Mouse (Mus musculus): ENCODE data around the gene Wfikkn1. TPM values are rescaled to one million over a fixed set of nuclear protein-coding genes. Genes with fewer than 3 reads are reported as not detected.

The Wfikkn1 gene
- polyA plus RNA-seq, 1 experiment from 2014 or later = 2.6 TPM

DNA sequence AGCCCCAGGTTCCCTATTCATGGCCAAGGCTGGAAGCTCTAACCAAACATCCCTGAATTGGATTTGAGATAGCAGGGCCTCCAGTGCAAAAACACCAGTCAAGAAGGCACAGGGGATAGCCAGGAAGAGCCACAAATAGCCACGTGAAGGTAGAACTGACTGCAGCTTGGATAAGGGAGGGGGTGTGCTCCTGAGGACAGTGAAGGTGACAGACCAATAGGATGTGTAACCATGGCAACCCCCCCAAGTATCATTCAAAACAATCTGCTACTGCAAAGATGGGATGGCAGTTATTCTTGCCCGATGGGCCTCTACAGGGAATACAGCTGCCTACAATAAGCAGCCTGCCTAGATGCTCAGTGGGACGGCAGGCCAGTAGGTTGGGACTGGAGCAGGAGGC, 43.1 kb downstream of the Wfikkn1 start:
- peak overlapping the region; percentile 77 for H3K4me3 ChIP-seq
- DNase-seq (ENCODE audit: low spot score) = no peak
- H3K9me3 ChIP-seq (replicated peaks) = no peaks in the 10 kb centered on the region
- WGBS = 61% methylated on average over 3 of the region's 3 CpGs
- no peaks in the 10 kb centered on the region for H3K27me3 ChIP-seq (ENCODE audit: low read depth, poor library complexity, severe bottlenecking)
- H3K27ac ChIP-seq = no peak overlapping the region
- H3K4me1 ChIP-seq = peaks cover 67% of the 10 kb centered on the region
- H3K36me3 ChIP-seq = peaks cover 75% of the 10 kb centered on the region

DNA sequence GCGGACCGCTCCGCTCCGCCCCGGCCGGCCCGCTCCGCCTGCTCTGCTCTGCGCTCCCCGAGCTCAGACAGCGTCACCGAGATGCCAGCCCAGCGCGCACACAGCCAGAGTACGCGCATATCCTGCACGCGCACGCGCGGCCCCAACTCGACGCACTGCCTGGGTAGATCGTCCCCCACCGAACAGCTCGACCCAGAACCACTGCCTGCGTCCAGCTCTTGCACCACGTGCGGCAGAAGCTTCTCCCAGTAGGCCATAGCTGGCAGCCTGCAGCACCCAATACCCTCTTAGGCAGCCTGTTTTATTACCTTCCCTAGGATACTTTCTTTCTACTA, 43.6 kb downstream of the Wfikkn1 start, which contains the start of gene Rhbdl1:
Gene Rhbdl1 (minus strand): TSS at position 220 of the 335 bp plus-strand sequence.
- peaks cover 71% of the 10 kb centered on the region for H3K36me3 ChIP-seq
- 2% methylated on average over 29 of the region's 29 CpGs for WGBS
- DNase-seq (ENCODE audit: low spot score) = peak; percentile 77
- no peaks in the 10 kb centered on the region for H3K9me3 ChIP-seq (replicated peaks)
- peaks cover 65% of the 10 kb centered on the region for H3K4me1 ChIP-seq
- H3K27me3 ChIP-seq (ENCODE audit: low read depth, poor library complexity, severe bottlenecking) = no peaks in the 10 kb centered on the region
- H3K27ac ChIP-seq = peak within 1 kb of the TSS; percentile 79
- peak within 1 kb of the TSS; percentile 77 for H3K4me3 ChIP-seq

GRCm38 (mm10) chr17:25836397-25837075, 44.1 kb downstream of the Wfikkn1 start:
- Histone ChIP-seq H3K36me3 (peaks cover 71% of the 10 kb centered on the region), H3K27me3 (ENCODE audit: low read depth, poor library complexity, severe bottlenecking) (no peaks in the 10 kb centered on the region), H3K9me3 (replicated peaks) (no peaks in the 10 kb centered on the region), H3K4me3 (peak overlapping the region; percentile 77), H3K27ac (peak overlapping the region; percentile 79), H3K4me1 (peaks cover 70% of the 10 kb centered on the region)
- no peak for DNase-seq (ENCODE audit: low spot score)
- 25% methylated on average over 23 of the region's 23 CpGs for WGBS

GRCm38 (mm10) chr17:25835816-25836215, 44.8 kb downstream of the Wfikkn1 start:
- peak overlapping the region; percentile 79; the same call in 1 of the 2 replicates for H3K27ac ChIP-seq
- H3K27me3 ChIP-seq (ENCODE audit: low read depth, poor library complexity, severe bottlenecking) = no peaks in the 10 kb centered on the region
- no peak for DNase-seq (ENCODE audit: low spot score)
- peaks cover 71% of the 10 kb centered on the region for H3K36me3 ChIP-seq
- 92% methylated on average over 16 of the region's 16 CpGs for WGBS
- H3K4me1 ChIP-seq = peaks cover 77% of the 10 kb centered on the region
- peak overlapping the region; percentile 77 for H3K4me3 ChIP-seq
- no peaks in the 10 kb centered on the region for H3K9me3 ChIP-seq (replicated peaks)

GRCm38 (mm10) chr17:25835301-25835700, 45.4 kb downstream of the Wfikkn1 start:
- H3K9me3 ChIP-seq (replicated peaks) = no peaks in the 10 kb centered on the region
- peak overlapping the region; percentile 77 for H3K4me3 ChIP-seq
- WGBS = 94% methylated on average over 7 of the region's 7 CpGs
- peaks cover 71% of the 10 kb centered on the region for H3K36me3 ChIP-seq
- H3K27ac ChIP-seq = no peak overlapping the region
- H3K27me3 ChIP-seq (ENCODE audit: low read depth, poor library complexity, severe bottlenecking) = no peaks in the 10 kb centered on the region
- H3K4me1 ChIP-seq = peaks cover 82% of the 10 kb centered on the region
- DNase-seq (ENCODE audit: low spot score) = no peak

DNA sequence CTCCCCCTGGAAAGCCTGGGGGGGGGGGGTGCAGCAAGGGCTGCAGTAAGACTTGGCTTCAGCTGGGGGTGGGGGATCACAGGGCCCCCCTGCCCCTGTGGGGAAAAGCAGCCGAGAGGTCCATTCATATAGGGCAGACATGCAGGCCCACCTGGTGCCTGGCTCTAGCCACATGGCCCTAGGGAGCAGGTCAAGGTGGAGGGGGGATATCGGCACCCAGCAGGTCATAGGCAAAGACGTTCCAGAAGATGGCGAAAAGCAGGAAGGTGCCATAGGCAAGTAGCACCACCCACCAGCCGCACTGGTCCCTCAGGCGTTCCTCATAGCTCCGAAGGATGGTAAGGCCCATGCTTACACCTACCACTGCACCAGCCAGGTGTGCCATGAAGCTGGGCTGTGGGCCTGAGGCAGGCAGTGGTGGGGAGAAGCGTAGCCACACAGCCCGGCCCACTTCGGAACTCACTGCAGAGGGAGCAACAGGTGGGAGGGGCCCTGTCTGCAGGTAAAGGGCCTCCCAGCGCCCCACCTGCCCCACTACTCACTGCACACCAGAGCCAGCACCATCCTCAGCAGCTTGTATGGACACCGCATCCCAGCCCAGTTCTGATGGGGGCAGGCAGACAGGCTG, 45.9 kb downstream of the Wfikkn1 start:
- 91% methylated on average over 12 of the region's 12 CpGs for WGBS
- Histone ChIP-seq H3K4me1 (peaks cover 87% of the 10 kb centered on the region), H3K4me3 (peak overlapping the region; percentile 77), H3K27me3 (ENCODE audit: low read depth, poor library complexity, severe bottlenecking) (no peaks in the 10 kb centered on the region), H3K36me3 (peaks cover 71% of the 10 kb centered on the region), H3K9me3 (replicated peaks) (no peaks in the 10 kb centered on the region), H3K27ac (peak overlapping the region; percentile 95; the same call in 1 of the 2 replicates)
- no peak for DNase-seq (ENCODE audit: low spot score)

- no peaks in the 10 kb centered on the region for H3K9me3 ChIP-seq (replicated peaks)
- 55% methylated on average over 6 of the region's 6 CpGs for WGBS
- H3K4me1 ChIP-seq = peaks cover 88% of the 10 kb centered on the region
- peaks cover 69% of the 10 kb centered on the region for H3K36me3 ChIP-seq
- H3K27ac ChIP-seq = peak overlapping the region; percentile 95
- DNase-seq (ENCODE audit: low spot score) = no peak
- H3K4me3 ChIP-seq = peak overlapping the region; percentile 77
- H3K27me3 ChIP-seq (ENCODE audit: low read depth, poor library complexity, severe bottlenecking) = no peaks in the 10 kb centered on the region
Measured at GRCm38 (mm10) chr17:25833961-25834594, 46.6 kb downstream of the Wfikkn1 start.

DNA sequence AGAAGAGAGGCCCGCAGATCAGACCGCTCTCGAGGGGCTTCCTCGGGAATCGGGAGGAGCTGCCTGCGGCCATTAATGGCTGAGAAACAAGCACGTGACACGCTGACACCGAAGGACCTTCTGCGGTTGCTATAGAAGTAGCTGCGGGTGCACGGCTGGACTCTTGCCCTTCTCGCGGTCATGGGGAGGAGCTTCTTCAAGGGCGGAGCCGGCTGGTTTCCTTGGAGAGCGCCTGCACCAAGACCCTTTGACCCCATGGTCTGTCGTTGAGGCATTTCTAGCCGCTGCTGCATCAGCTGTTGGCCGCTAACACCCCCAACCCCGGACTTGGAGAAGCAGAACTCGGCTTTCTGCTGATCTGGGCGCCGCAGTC, 47.4 kb downstream of the Wfikkn1 start, which contains the start of gene Stub1:
Gene Stub1 (minus strand): TSS at position 114 of the 373 bp plus-strand sequence.
- DNase-seq (ENCODE audit: low spot score) = no peak
- H3K27ac ChIP-seq = peak within 1 kb of the TSS; percentile 95
- H3K27me3 ChIP-seq (ENCODE audit: low read depth, poor library complexity, severe bottlenecking) = no peaks in the 10 kb centered on the region
- no peaks in the 10 kb centered on the region for H3K9me3 ChIP-seq (replicated peaks)
- WGBS = under 1% methylated on average over 24 of the region's 24 CpGs
- peaks cover 90% of the 10 kb centered on the region for H3K4me1 ChIP-seq
- peaks cover 61% of the 10 kb centered on the region for H3K36me3 ChIP-seq
- peak within 1 kb of the TSS; percentile 77 for H3K4me3 ChIP-seq

GRCm38 (mm10) chr17:25832436-25833290, 48.0 kb downstream of the Wfikkn1 start:
- Histone ChIP-seq H3K4me3 (peak overlapping the region; percentile 77), H3K4me1 (peaks cover 91% of the 10 kb centered on the region), H3K36me3 (peaks cover 61% of the 10 kb centered on the region), H3K27ac (peak overlapping the region; percentile 95), H3K27me3 (ENCODE audit: low read depth, poor library complexity, severe bottlenecking) (no peaks in the 10 kb centered on the region), H3K9me3 (replicated peaks) (no peaks in the 10 kb centered on the region)
- DNase-seq (ENCODE audit: low spot score) = peak; percentile 97
- under 1% methylated on average over 77 of the region's 77 CpGs for WGBS

DNA sequence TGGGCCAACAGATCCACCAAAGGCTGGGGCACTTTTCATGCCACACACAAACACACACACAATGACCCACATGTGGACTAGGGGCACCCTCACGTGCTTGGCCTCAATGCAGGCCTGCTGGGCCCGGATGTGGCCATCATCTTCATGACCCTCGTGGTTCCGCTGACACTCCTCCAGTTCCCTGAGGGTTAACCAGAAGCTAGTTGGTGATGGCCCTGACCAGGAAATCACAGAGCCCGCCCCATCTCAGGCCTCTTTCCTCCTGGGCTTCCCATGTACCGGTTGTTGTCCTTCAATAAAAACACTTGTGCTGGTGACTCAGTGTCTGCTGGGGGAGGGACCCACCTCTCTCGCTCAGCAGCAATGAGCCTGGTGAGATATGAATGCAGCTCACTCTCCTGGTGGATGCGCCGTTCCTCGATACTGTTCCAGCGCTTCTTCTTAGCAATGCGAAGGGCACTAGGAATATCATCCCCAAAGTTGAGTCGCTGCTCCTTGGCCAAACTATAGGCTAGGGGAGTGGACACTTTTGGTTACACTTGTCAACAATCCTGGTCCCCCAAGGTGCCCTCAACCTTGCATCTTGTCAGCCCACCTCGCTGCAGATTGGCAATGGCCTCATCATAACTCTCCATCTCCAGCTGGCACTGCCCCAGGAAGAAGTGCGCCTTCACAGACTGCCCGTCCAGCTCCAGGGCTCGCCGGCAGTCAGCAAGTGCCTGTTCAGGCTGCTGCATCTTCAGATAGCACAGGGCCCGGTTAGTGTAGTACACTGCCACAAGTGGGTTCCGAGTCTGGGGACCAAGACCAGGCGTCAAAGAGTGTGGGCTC, 49.0 kb downstream of the Wfikkn1 start:
- H3K4me3 ChIP-seq = peak overlapping the region; percentile 77
- no peak for DNase-seq (ENCODE audit: low spot score)
- no peaks in the 10 kb centered on the region for H3K27me3 ChIP-seq (ENCODE audit: low read depth, poor library complexity, severe bottlenecking)
- 66% methylated on average over 21 of the region's 21 CpGs for WGBS
- H3K9me3 ChIP-seq (replicated peaks) = no peaks in the 10 kb centered on the region
- peak overlapping the region; percentile 95 for H3K27ac ChIP-seq
- peaks cover 89% of the 10 kb centered on the region for H3K4me1 ChIP-seq
- H3K36me3 ChIP-seq = peaks cover 68% of the 10 kb centered on the region

GRCm38 (mm10) chr17:25830806-25831431, 49.7 kb downstream of the Wfikkn1 start:
- no peak for DNase-seq (ENCODE audit: low spot score)

More at GRCm38 (mm10) chr17:25830806-25831431, 49.7 kb downstream of the Wfikkn1 start:
- no peaks in the 10 kb centered on the region for H3K9me3 ChIP-seq (replicated peaks)
- no peak overlapping the region for H3K27ac ChIP-seq
- WGBS = 87% methylated on average over 14 of the region's 14 CpGs
- peaks cover 69% of the 10 kb centered on the region for H3K36me3 ChIP-seq
- no peaks in the 10 kb centered on the region for H3K27me3 ChIP-seq (ENCODE audit: low read depth, poor library complexity, severe bottlenecking)
- peak overlapping the region; percentile 77 for H3K4me3 ChIP-seq
- peaks cover 88% of the 10 kb centered on the region for H3K4me1 ChIP-seq

Measured in limb, embryonic 10.5 days (tissue).